Mouse (Mus musculus): ENCODE measurements around the gene Mars2. TPM values are rescaled to one million over a fixed set of nuclear protein-coding genes. Genes with fewer than 3 reads are reported as not detected.

Gene Mars2
- total RNA-seq (2023) = 1.3 and 1.5 TPM in 2 replicates

DNA sequence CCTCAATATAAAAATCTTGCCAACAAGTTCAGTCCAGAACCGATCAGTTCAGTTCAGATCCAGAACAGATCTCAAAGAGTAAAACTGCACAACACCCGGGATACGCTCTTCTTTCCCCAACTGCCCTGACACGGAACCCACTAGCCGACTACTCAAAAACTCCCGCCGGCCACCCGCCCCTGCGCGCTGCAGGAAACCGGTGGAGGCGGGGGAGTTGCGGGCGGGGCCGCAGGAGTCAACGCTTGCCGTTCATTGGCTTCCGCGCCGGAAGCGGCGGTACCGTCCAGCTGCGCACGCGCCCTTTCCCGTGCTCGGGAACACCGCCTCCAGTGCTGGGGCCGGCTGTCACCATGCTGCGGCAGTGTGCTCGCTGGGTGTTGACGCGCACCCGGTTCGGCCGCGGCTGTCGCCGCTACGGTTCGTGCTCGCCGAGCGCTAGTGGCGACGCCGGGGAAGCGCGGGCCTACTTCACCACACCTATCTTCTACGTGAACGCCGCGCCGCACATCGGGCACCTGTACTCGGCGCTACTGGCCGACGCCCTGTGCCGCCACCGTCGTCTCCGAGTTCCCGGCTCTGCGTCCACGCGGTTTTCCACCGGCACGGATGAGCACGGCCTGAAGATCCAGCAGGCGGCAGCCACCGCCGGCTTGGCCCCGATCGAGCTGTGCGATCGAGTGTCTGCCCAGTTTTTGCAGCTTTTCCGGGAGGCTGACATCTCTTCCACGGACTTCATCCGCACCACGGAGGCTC, at the start of gene Mars2:
Gene Mars2, plus strand, starts transcription at position 288 of the 753 bp plus-strand sequence.

GRCm38 (mm10) chr1:55226011-55226857, 10.7 kb upstream of the Mars2 start, which contains the start of gene Rftn2:
TSS of gene Rftn2 (minus strand) at chr1:55226782.

Other genes starting within 250 kb of the Mars2 start
- 250 and 339 TPM in 2 replicates for gene Sf3b1, start 209.7 kb upstream of the Mars2 start, total RNA-seq (2023)
- gene Coq10b, start 184.4 kb upstream of the Mars2 start, total RNA-seq (2023) = 29.9 and 34.4 TPM in 2 replicates
- 21.5 and 22.8 TPM in 2 replicates for gene Hspe1, start 149.0 kb upstream of the Mars2 start, total RNA-seq (2023)
- 38.6 and 43.8 TPM in 2 replicates for gene Hspd1, start 148.9 kb upstream of the Mars2 start, total RNA-seq (2023)
- 77.0 and 77.2 TPM in 2 replicates for gene Mob4, start 105.9 kb upstream of the Mars2 start, total RNA-seq (2023)
- gene Rftn2, start 10.4 kb upstream of the Mars2 start, total RNA-seq (2023) = 0.60 and 0.88 TPM in 2 replicates
- gene Boll, start 126.3 kb downstream of the Mars2 start, total RNA-seq (2023) = not detected in 2 replicates
- 0.41 and 0.47 TPM in 2 replicates for gene Plcl1, start 168.7 kb downstream of the Mars2 start, total RNA-seq (2023)